Mouse (Mus musculus) hindbrain, embryonic 11.5 days (tissue): ENCODE data around the gene Hddc3. TPM values are rescaled to one million over a fixed set of nuclear protein-coding genes. Genes with fewer than 3 reads are reported as not detected.
A peak's percentile ranks its signal among the peaks of the same experiment; 100 is the strongest.

Source experiments
- ATAC-seq: fragments of 200-750 bp; cut with Nextera tagmentation; 2 replicates; pipeline ENCODE4 v1.8.0; 2017; ENCODE audit warnings: mild to moderate bottlenecking, moderate TSS enrichment, moderate library complexity; ENCODE audit not compliant: low FRiP score
- DNase-seq: peaks from one replicate; pipeline ENCODE4 v3.0.0-alpha.2; 2015; ENCODE audit warnings: low spot score
- H3K27ac ChIP-seq: fragments of 300-500 bp; sonication (generic); 2 replicates; pipeline ENCODE4 v1.5.1; 2014; ENCODE audit warnings: mild to moderate bottlenecking, low read depth, low read length
- H3K27me3 ChIP-seq: fragments of 300-500 bp; sonication (generic); 2 replicates; pipeline ENCODE4 v1.6.1; 2014; ENCODE audit warnings: mild to moderate bottlenecking, low read length, moderate library complexity, mixed read lengths; ENCODE audit not compliant: control insufficient read depth, insufficient read depth
- H3K36me3 ChIP-seq: fragments of 300-500 bp; sonication (generic); 2 replicates; pipeline ENCODE4 v1.6.1; 2014; ENCODE audit warnings: mild to moderate bottlenecking, low read length, moderate library complexity, mixed read lengths; ENCODE audit not compliant: control insufficient read depth, insufficient read depth
- H3K4me1 ChIP-seq: fragments of 300-500 bp; sonication (generic); replicated peaks from 2 replicates; pipeline ENCODE4 v1.6.1; 2014; ENCODE audit warnings: low read length, mixed read lengths; ENCODE audit not compliant: control insufficient read depth, insufficient read depth
- H3K4me2 ChIP-seq: fragments of 300-500 bp; sonication (generic); replicated peaks from 2 replicates; pipeline ENCODE4 v1.6.1; 2014; ENCODE audit warnings: mild to moderate bottlenecking, low read depth, low read length
- H3K4me3 ChIP-seq: fragments of 300-500 bp; sonication (generic); 2 replicates; pipeline ENCODE4 v1.5.1; 2014; ENCODE audit warnings: low read depth, low read length
- H3K9ac ChIP-seq: fragments of 300-500 bp; sonication (generic); 2 replicates; pipeline ENCODE4 v1.6.1; 2014; ENCODE audit warnings: low read depth, low read length
- H3K9me3 ChIP-seq: fragments of 300-500 bp; sonication (generic); 2 replicates; pipeline ENCODE4 v1.6.1; 2016; ENCODE audit warnings: low read length; ENCODE audit not compliant: control insufficient read depth
- WGBS: fragments of 180-500 bp; shearing (Covaris S2); extraction: QIAGEN DNeasy Blood & Tissue Kit; methylation state at CpG from one replicate; pipeline ENCODE4 v1.1.7; 2014; 5-methylcytosine and 5-hydroxymethylcytosine counted together
- polyA plus RNA-seq: library from polyadenylated mRNA; unstranded; fragments of >200 nt; fragmentation: Nextera tagmentation; extraction: Ambion mirVana; gene quantifications from 2 replicates; pipeline ENCODE4 v1.2.1, GENCODE M21; 2014

The Hddc3 gene
- polyA plus RNA-seq, 1 experiment from 2014 or later, result 18.4 TPM

GRCm38 (mm10) chr7:80339793-80340628 lies 2.9 kb upstream of the Hddc3 start:
- ATAC-seq (peak; percentile 95), DNase-seq (peak; percentile 99)
- peak overlapping the region; percentile 84 for H3K4me2 ChIP-seq
- peak overlapping the region; percentile 77 for H3K9ac ChIP-seq
- H3K9me3 ChIP-seq, result no peaks in the 10 kb centered on the region
- H3K27ac ChIP-seq, result peak overlapping the region; percentile 74
- peak overlapping the region; percentile 62 for H3K4me3 ChIP-seq
- H3K36me3 ChIP-seq, result no peaks in the 10 kb centered on the region; the same call in 1 of the 2 replicates
- peaks cover 10% of the 10 kb centered on the region; the same call in 1 of the 2 replicates for H3K4me1 ChIP-seq
- H3K27me3 ChIP-seq, result no peaks in the 10 kb centered on the region
- WGBS, result under 1% methylated on average over 45 of the region's 45 CpGs

DNA sequence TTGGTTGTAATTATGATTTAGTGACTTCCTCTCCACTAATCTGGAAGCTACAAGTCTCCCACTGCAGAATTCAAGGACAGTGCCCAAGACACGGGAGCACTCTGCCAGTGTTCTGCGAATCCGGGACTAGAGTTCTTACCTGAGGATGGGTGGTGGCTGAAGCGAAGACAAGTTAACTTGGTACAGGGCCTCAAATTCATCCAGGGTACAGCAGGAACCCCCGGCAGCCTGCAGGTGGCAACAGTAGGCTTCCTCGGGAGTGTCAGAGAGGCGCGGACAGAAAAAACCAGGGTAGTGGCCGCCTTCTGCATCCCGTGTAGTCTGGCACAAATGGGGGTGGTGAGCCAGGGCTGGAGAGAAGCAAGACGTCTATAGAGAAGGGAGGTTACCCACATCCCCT lies 2.1 kb upstream of the Hddc3 start, which contains the start of gene Unc45a:
Gene Unc45a, minus strand, starts transcription at position 213 of the 400 bp plus-strand sequence.
- Histone ChIP-seq H3K4me2 (peak within 1 kb of the TSS; percentile 84), H3K9ac (peak within 1 kb of the TSS; percentile 58), H3K36me3 (no peaks in the 10 kb centered on the region), H3K27me3 (no peaks in the 10 kb centered on the region), H3K4me3 (peak within 1 kb of the TSS; percentile 62), H3K9me3 (no peaks in the 10 kb centered on the region), H3K27ac (peak within 1 kb of the TSS; percentile 74), H3K4me1 (peaks cover 10% of the 10 kb centered on the region; the same call in 1 of the 2 replicates)
- WGBS, result 4% methylated on average over 11 of the region's 11 CpGs
- DNase-seq (peak; percentile 78), ATAC-seq (peak; percentile 55)

DNA sequence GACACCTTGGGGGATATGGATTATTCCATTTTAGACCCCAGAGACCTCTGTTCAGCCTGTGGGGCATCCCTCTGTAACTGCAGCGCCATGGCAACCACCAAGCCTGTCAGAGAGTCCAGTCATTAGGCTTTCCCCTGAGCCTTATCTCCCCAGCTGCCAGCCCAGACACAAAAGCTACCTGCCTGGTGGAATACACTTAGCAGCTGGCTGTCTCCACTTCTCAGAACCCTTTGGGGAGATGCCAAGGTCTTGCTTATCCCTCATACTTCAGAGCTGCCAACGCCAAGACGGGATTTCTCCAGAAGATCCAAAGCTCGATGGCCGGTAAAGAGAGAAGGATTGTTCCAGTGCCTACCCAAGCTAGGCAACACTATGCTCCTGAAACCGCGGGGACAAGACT lies 1.1 kb upstream of the Hddc3 start:
- H3K4me1 ChIP-seq, result peaks cover 10% of the 10 kb centered on the region; the same call in 1 of the 2 replicates
- 80% methylated on average over 7 of the region's 7 CpGs for WGBS
- no peaks in the 10 kb centered on the region for H3K27me3 ChIP-seq
- no peak overlapping the region for H3K9ac ChIP-seq
- no peaks in the 10 kb centered on the region for H3K9me3 ChIP-seq
- no peak overlapping the region for H3K4me2 ChIP-seq
- DNase-seq (no peak), ATAC-seq (no peak)
- H3K36me3 ChIP-seq, result no peaks in the 10 kb centered on the region
- no peak overlapping the region for H3K4me3 ChIP-seq
- H3K27ac ChIP-seq, result no peak overlapping the region

GRCm38 (mm10) chr7:80343270-80344018 lies 540 bp downstream of the Hddc3 start:
- WGBS, result 26% methylated on average over 19 of the region's 19 CpGs
- peak overlapping the region; percentile 36; the same call in 1 of the 2 replicates for H3K27ac ChIP-seq
- H3K9me3 ChIP-seq, result no peaks in the 10 kb centered on the region
- no peak for DNase-seq
- peaks cover 10% of the 10 kb centered on the region; the same call in 1 of the 2 replicates for H3K4me1 ChIP-seq
- H3K9ac ChIP-seq, result peak overlapping the region; percentile 77
- peak overlapping the region; percentile 45 for H3K4me3 ChIP-seq
- peak overlapping the region; percentile 63 for H3K4me2 ChIP-seq
- ATAC-seq, result peak; percentile 14; the same call in 1 of the 2 replicates
- no peaks in the 10 kb centered on the region for H3K36me3 ChIP-seq
- H3K27me3 ChIP-seq, result no peaks in the 10 kb centered on the region

- Histone ChIP-seq H3K4me3 (no peak overlapping the region), H3K27me3 (no peaks in the 10 kb centered on the region), H3K9me3 (no peaks in the 10 kb centered on the region), H3K4me1 (0 out of 2 replicates have a peak, but pooled peaks cover 6% of the 10 kb centered on the region), H3K4me2 (no peak overlapping the region), H3K27ac (no peak overlapping the region), H3K36me3 (no peaks in the 10 kb centered on the region), H3K9ac (no peak overlapping the region)
- DNase-seq, result no peak
- no peak for ATAC-seq
- WGBS, result 95% methylated on average over 9 of the region's 9 CpGs
Observed at GRCm38 (mm10) chr7:80346173-80346572, 3.3 kb downstream of the Hddc3 start.

GRCm38 (mm10) chr7:80346830-80347229 lies 3.9 kb downstream of the Hddc3 start:
- no peaks in the 10 kb centered on the region for H3K27me3 ChIP-seq
- H3K9me3 ChIP-seq, result no peaks in the 10 kb centered on the region
- H3K4me3 ChIP-seq, result no peak overlapping the region
- H3K27ac ChIP-seq, result no peak overlapping the region
- peaks cover 4% of the 10 kb centered on the region; the same call in 1 of the 2 replicates for H3K36me3 ChIP-seq
- ATAC-seq (no peak), DNase-seq (no peak)
- H3K4me2 ChIP-seq, result no peak overlapping the region
- 86% methylated on average over 5 of the region's 5 CpGs for WGBS
- H3K9ac ChIP-seq, result no peak overlapping the region
- H3K4me1 ChIP-seq, result 0 out of 2 replicates have a peak, but pooled peaks cover 2% of the 10 kb centered on the region

DNA sequence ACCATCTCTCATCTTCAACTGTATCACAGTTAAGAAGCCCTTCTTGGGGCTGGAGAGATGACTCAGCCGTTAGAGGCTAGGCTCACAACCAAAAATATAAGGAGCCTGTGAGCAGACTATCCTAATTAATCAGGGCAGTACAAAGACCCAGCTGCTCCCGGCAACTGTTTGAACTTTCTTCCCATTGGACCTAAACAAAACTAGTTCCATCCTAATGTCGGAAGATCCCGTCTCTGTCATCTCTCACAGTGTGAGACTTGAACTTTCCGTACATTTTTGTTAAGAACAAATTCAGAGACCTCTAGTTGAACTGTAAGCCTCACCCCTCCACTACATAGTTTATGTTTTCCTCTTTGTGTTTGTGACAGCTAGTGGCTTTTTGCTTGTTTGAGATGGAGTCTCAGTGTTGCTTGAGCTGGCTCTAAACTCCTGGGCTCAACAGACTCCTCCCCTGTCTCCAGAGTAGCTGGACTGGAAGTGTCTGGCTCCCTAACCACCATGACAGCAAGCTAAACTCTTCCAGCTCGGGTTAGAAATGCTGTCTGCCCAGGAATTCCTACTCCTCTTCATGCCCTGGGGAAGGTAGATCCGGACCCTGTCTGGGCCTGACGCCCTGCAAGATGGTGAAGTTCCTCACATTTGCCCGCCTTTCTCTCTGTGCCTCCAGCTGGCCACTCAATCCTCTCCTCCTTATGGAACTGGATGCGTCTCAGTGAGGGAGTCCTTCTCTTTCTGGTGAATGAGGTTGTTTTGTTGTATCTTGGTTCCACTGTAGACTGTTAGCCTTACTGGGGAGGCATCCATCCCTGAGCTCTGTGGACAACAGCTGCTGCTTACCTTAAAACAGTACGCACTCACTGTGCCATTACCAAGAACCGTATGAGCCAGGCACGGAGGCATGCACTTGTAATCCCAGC lies 5.0 kb downstream of the Hddc3 start:
- H3K27ac ChIP-seq, result no peak overlapping the region
- 71% methylated on average over 13 of the region's 13 CpGs for WGBS

GRCm38 (mm10) chr7:80350808-80351207 lies 7.9 kb downstream of the Hddc3 start:
- Histone ChIP-seq H3K4me3 (no peak overlapping the region), H3K36me3 (peaks cover 6% of the 10 kb centered on the region; the same call in 1 of the 2 replicates), H3K9me3 (no peaks in the 10 kb centered on the region), H3K4me2 (no peak overlapping the region), H3K27me3 (no peaks in the 10 kb centered on the region), H3K27ac (no peak overlapping the region), H3K4me1 (no peaks in the 10 kb centered on the region), H3K9ac (no peak overlapping the region)
- ATAC-seq, result no peak
- 80% methylated on average over 2 of the region's 2 CpGs for WGBS
- no peak for DNase-seq

More for the DNA sequence above, 5.0 kb downstream of the Hddc3 start:
- Histone ChIP-seq H3K9ac (no peak overlapping the region), H3K4me1 (0 out of 2 replicates have a peak, but pooled peaks cover 2% of the 10 kb centered on the region), H3K4me2 (no peak overlapping the region), H3K27me3 (no peaks in the 10 kb centered on the region), H3K4me3 (no peak overlapping the region), H3K36me3 (peaks cover 4% of the 10 kb centered on the region; the same call in 1 of the 2 replicates), H3K9me3 (no peaks in the 10 kb centered on the region)
- no peak for ATAC-seq
- no peak for DNase-seq
